Mouse (Mus musculus): Measurements from ENCODE around the gene Foxm1.

Foxm1 gene

DNA sequence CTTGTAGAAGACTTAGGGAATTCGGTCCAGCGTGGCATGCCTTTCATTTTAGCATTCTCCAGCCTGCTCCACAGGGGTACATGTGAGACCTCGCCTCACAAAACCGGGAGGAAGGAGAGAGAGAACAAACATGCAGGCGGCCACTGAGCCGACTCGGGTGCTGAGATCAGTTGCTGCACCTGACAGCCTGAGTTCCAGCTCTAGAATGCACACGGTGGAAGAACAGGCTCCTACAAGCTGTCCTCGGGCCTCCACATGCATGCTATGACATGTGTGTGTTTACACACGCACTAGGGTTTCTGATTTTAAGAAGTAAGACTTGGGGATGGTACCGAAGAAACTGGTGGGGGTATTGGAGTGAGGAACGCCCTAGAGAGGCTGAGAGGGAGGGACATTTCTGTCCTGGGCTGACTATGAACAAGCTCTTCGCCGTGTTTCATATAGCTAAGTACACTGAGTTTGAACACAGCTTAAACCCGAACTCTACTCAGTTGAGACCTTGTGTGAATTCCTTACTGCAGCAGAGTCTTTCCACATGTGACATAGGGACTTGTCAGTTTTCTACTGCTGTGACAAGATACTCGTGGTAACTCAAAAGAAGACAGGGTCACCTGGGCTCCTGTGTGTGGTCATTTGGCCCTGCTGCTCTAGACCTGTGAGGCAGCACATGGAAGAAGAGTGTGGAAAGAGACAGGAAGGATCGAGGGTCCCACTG lies 13.8 kb downstream of the Foxm1 start:
- DNase-seq (ENCODE audit: low read depth), result no peak

DNA sequence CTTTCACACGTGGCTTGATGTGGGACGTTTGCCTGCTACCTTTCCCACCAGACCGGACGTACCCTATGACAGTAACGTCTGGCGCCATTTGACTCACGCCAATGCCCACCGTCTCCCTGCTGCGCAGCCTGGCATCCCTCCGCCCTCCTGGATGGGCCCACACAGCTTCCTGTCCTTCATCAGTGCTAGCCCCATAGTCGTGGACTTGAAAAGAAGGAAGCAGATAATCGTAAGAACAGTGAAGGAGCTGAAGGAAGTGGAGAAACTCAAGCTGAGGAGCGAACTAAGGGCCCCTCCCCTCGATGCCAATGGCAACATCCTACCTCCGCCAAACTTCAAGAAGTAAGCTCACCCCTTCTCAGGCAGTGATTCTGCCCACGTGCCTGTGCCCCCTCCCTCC lies 16.9 kb downstream of the Foxm1 start:
- no peak for DNase-seq (ENCODE audit: low read depth)

DNA sequence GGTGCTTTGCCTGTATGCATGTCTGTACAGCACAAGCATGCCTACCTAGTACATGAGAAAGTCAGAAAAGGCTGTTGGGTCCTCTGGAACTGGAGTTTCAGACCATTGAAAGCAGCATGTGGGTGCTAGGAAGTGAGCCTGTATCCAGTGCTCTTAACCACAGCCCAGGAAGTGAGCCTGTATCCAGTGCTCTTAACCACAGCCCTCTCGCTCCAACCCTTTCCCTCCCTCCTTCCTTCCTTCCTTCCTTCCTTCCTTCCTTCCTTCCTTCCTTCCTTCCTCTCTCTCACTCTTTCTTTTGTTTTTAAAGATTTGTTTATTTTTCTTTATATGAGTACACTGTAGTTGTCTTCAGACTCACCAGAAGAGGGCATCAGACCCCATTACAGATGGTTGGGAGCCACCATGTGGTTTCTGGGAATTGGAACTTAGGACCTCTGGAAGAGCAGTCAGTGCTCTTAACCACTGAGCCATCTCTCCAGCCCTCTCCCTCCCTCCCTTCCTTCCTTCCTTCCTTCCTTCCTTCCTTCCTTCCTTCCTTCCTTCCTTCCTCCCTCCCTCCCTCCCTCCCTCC lies 17.9 kb downstream of the Foxm1 start:
- peak; percentile 30 for DNase-seq (ENCODE audit: low read depth)

DNA sequence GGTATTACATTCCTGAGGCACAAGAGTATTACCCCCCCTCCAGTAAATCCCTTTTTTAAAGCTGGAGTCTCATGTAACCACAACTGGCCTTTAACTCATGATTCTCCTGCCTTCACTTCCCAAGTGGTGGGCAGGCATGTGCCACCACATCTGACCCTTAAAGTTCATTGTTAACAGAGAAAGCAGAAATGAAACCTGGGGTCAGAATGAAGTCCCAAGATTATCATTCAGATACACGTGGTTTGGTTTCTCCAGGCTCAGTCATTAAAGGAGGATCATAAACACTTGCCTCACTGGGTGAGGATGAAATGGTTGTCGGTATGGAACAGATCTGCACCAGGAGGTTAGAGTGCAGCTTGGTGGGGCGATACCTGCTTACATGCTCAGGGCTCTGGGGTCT lies 18.5 kb downstream of the Foxm1 start:
- no peak for DNase-seq (ENCODE audit: low read depth)

DNA sequence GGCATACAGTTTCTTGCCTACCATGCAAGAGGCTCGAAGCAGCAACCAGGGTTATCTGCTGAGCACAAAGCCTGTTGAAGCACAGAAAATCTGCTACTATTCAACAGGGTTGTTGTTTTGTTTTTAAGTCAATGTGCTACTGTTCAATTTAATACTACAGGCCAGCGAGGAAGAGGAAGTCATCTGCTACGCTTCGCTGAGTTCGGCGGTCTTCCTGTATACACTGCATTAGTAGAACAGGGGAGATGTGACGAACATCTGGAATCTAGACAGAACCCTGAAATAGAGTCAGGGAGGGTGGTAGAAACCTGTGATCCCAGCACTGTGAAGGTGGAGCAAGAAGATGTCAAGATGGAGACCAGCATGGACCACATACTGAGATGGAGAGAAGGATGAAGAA lies 21.0 kb downstream of the Foxm1 start:
- no peak for DNase-seq (ENCODE audit: low read depth)

DNA sequence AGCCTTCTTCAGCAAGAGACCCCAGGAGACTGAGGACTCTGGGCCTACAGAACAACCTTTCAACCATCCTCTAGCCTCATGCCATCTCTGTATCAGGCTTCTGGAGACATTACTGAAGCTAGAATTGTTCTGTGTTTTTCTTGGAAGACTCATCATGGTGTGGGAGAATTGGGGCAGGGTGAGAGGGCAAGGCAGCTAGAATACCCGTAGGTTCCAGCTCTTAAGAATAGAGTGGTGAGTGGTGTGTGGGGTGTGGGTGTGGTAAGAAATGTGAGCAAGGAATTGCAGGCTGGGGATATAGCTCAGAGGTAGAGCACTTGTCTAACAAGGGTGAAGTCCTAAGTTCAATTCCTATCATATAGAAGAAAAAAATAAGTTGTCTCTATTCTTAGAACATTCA lies 22.3 kb downstream of the Foxm1 start:
- no peak for DNase-seq (ENCODE audit: low read depth)

GRCm38 (mm10) chr6:128389185-128389584 lies 26.4 kb downstream of the Foxm1 start:
- no peak for DNase-seq (ENCODE audit: low read depth)

GRCm38 (mm10) chr6:128390683-128391082 lies 27.9 kb downstream of the Foxm1 start:
- DNase-seq (ENCODE audit: low read depth), result no peak

- peak; percentile 42 for DNase-seq (ENCODE audit: low read depth)
These were observed 35.0 kb downstream of the Foxm1 start for GRCm38 (mm10) chr6:128397574-128398261.

- no peak for DNase-seq (ENCODE audit: low read depth)
These were observed 36.2 kb downstream of the Foxm1 start, which contains the start of gene Nrip2 for GRCm38 (mm10) chr6:128398996-128399395. Gene Nrip2, plus strand, starts transcription at chr6:128399296.

DNA sequence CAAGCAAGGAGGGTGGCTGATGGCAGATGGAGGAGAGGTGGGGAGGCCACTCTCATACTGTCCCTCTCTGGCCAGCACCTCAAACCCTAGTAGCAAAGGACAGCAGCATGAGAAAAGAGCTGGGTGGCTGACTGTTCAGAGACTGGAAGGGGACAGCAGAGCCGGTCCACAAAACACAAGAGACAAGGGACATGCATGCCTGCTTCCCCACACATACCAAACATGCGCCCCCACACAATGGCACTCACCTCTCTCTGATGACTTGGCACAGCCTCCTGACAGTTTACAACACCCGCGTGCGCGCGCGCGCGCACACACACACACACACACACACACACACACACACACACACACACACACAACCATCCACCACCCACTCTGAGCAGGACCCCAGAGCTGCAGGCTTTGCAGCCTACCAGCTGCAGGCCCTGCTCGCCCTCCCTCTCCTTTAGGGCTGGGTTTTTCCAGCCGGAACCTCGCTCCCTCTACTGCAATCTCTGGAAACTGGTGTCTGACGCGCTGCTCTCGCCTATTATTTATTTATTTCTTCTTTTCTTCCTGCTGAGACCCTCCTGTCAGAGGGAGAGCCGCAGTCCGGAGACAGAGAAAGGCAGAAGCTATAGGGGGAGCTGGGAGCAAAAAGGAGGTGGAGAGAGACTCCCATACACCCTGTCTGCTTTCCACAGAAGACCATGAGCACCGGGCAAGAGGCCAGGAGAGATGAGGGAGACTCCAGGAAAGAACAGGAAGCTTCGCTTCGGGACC lies 36.8 kb downstream of the Foxm1 start:
- DNase-seq (ENCODE audit: low read depth), result no peak

DNA sequence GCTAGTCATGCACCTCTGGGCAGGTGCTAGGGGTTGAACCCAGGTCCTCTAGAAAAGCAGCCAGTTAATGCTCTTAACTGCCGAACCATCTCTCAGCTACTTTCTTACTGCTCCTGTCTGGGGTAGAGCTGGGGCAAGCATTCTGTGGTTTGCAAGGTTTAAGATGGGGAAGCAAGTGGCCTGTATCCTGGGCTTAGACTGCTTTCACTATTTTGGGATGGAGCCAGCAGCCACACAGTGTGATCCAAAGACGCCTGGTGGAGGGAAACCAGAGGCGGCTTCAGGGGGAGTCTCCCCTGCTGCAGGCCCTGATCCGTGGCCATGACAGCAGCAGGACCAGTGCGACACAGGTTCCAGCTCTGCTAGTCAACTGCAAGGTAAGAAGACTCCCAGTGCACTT lies 41.9 kb downstream of the Foxm1 start:
- DNase-seq (ENCODE audit: low read depth), result peak; percentile 77

- DNase-seq (ENCODE audit: low read depth), result no peak
These were observed 45.9 kb downstream of the Foxm1 start for GRCm38 (mm10) chr6:128408544-128409125.

- DNase-seq (ENCODE audit: low read depth), result no peak
These were observed 47.5 kb downstream of the Foxm1 start for GRCm38 (mm10) chr6:128410305-128410704.

DNA sequence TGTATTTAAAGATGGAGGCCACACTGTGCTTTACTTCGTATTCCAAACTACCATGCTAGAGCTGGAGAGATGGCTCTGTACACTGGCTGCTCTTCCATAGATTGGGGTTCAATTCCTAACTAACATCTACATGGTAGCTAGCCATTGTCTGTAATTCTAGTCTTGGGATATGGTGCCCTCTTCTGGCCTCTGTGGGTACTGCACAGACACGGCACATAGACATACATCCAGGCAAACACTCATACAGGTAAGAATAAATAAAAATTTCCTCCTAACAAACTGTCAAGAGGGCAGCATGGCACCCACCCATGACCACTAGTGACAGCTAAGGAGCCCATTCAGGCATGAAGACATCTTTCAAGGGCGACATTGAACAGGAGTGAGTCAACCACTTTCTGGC lies 48.3 kb downstream of the Foxm1 start:
- peak; percentile 70 for DNase-seq (ENCODE audit: low read depth)

DNA sequence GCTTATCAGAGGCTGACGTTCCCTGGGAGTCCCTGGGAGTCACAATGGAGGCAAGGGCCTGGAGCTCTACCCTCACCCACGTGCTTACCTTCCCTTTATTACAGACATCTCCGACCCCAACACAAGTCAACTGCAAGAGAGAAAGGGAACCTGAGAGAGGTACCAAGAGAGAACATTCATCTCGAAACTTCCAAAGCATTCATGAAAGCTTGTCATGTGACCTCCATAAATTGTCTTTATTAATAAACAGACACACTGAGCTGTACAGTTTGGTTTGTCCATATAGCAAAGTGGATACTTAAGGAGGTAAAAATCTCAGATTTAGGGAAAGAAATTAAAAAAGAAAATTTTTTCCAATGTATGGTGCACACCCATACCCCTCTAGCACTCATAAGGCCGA lies 53.4 kb downstream of the Foxm1 start:
- no peak for DNase-seq (ENCODE audit: low read depth)

GRCm38 (mm10) chr6:128418076-128418475 lies 55.3 kb downstream of the Foxm1 start:
- DNase-seq (ENCODE audit: low read depth), result no peak

- peak; percentile 64 for DNase-seq (ENCODE audit: low read depth)
These were observed 58.3 kb downstream of the Foxm1 start for GRCm38 (mm10) chr6:128421036-128421435.

DNA sequence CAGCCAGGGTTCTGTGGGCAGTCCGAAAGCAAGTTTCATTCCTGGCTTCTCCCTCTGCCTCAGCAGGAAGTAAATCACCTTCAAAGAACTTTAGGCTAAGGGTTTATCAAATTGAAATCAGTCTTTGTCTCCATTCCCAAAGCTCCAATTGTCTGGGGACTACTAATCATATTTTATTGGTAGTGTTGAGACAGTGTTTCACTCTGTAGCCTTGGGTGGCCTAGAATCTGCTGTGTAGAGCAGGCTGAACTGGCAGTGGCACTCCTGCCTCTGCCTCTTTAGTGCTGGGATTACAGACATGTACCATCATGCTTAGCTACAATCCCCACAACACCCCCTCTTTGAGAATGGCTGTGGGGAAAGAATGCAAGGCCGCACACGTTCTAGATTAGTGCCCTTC lies 58.7 kb downstream of the Foxm1 start:
- no peak for DNase-seq (ENCODE audit: low read depth)

GRCm38 (mm10) chr6:128423496-128424268 lies 60.9 kb downstream of the Foxm1 start:
- DNase-seq (ENCODE audit: low read depth), result peak; percentile 68

DNA sequence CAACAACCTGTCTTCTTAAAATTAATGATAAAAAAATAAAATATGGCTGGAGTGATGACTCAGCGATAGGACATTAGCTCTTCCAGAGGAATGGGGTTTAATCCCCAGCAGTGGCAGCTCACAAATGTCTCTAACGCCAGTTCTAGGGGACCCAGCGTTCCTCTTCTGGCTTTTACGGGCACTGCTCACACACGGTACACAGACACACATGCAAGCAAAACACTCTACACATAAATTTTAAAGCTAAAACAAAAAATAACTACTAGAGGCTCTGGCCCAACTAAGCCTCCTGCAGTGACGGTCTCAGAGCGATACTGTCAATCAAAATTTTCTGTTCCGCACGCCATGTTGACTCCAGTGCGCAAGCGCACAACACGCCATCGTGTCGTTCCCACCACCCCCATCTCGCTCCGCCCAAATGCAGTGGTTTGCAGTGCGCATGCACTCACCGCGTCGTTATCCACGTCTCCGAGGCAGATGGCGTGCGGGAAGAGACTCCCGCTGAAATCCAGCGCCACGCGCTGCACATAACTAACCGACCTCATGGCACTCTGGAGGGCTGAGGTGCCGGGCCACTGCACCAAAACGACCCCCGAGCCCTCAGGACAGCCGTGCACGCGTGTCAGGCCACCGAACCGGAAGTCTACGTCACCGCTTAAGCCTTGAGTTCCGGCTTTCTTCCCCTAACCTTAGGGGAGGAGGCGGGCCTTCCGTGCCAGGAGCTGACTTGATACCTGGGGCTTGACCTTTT lies 61.7 kb downstream of the Foxm1 start, which contains the start of gene Itfg2:
Itfg2 (minus strand) TSS at position 663 of the 751 bp plus-strand sequence.
- peak; percentile 98 for DNase-seq (ENCODE audit: low read depth)
